Mouse (Mus musculus): ENCODE measurements around the gene Olfr315. TPM values are rescaled to one million over a fixed set of nuclear protein-coding genes. Genes with fewer than 3 reads are reported as not detected.

Olfr315 gene
- not detected for polyA plus RNA-seq (2017; shearing (Covaris generic))

GRCm38 (mm10) chr11:58772888-58773287 lies at the start of gene Olfr315:
Gene Olfr315, plus strand, starts transcription at chr11:58773188.

GRCm38 (mm10) chr11:58723914-58724313 lies 49.1 kb upstream of the Olfr315 start, which contains the start of gene Olfr318:
Gene Olfr318, minus strand, starts transcription at chr11:58724014.

GRCm38 (mm10) chr11:58738792-58739262 lies 34.2 kb upstream of the Olfr315 start, which contains the start of gene Olfr317:
Gene Olfr317, minus strand, starts transcription at chr11:58739212.

GRCm38 (mm10) chr11:58752434-58752833 lies 20.6 kb upstream of the Olfr315 start, which contains the start of gene Olfr316:
Gene Olfr316, plus strand, starts transcription at chr11:58752734.

GRCm38 (mm10) chr11:58782480-58783089 lies 9.6 kb downstream of the Olfr315 start, which contains the start of gene Olfr314:
Gene Olfr314, plus strand, starts transcription at chr11:58782952.

GRCm38 (mm10) chr11:58801558-58802228 lies 28.7 kb downstream of the Olfr315 start, which contains the start of gene Fam183b:
Gene Fam183b, minus strand, starts transcription at chr11:58801960.

GRCm38 (mm10) chr11:58814700-58815099 lies 41.7 kb downstream of the Olfr315 start, which contains the start of gene Olfr313:
Gene Olfr313, plus strand, starts transcription at chr11:58815000.

GRCm38 (mm10) chr11:58828937-58829336 lies 55.9 kb downstream of the Olfr315 start, which contains the start of gene Olfr312:
Gene Olfr312, plus strand, starts transcription at chr11:58829237.

Other genes with a start within 250 kb of the Olfr315 start
- 0.44 TPM for gene Olfr330, start 238.4 kb upstream of the Olfr315 start, polyA plus RNA-seq (2017; shearing (Covaris generic))
- not detected for gene Olfr329-ps, start 226.8 kb upstream of the Olfr315 start, polyA plus RNA-seq (2017; shearing (Covaris generic))
- gene Olfr328, start 217.6 kb upstream of the Olfr315 start, polyA plus RNA-seq (2017; shearing (Covaris generic)): not detected
- gene Olfr224, start 202.6 kb upstream of the Olfr315 start, polyA plus RNA-seq (2017; shearing (Covaris generic)): not detected
- gene Olfr325, start 195.5 kb upstream of the Olfr315 start, polyA plus RNA-seq (2017; shearing (Covaris generic)): not detected
- gene Olfr324, start 178.1 kb upstream of the Olfr315 start, polyA plus RNA-seq (2017; shearing (Covaris generic)): not detected
- not detected for gene 2210407C18Rik, start 157.1 kb upstream of the Olfr315 start, polyA plus RNA-seq (2017; shearing (Covaris generic))
- gene Olfr323, start 142.7 kb upstream of the Olfr315 start, polyA plus RNA-seq (2017; shearing (Covaris generic)): not detected
- not detected for gene Trim58, start 132.7 kb upstream of the Olfr315 start, polyA plus RNA-seq (2017; shearing (Covaris generic))
- gene Olfr322, start 114.4 kb upstream of the Olfr315 start, polyA plus RNA-seq (2017; shearing (Covaris generic)): not detected
- not detected for gene Olfr320, start 92.1 kb upstream of the Olfr315 start, polyA plus RNA-seq (2017; shearing (Covaris generic))
- gene Olfr319, start 74.0 kb upstream of the Olfr315 start, polyA plus RNA-seq (2017; shearing (Covaris generic)): not detected
- gene Olfr318, start 49.2 kb upstream of the Olfr315 start, polyA plus RNA-seq (2017; shearing (Covaris generic)): not detected
- gene Olfr317, start 34.0 kb upstream of the Olfr315 start, polyA plus RNA-seq (2017; shearing (Covaris generic)): not detected
- gene Olfr316, start 20.5 kb upstream of the Olfr315 start, polyA plus RNA-seq (2017; shearing (Covaris generic)): not detected
- gene Olfr314, start 9.8 kb downstream of the Olfr315 start, polyA plus RNA-seq (2017; shearing (Covaris generic)): not detected
- not detected for gene Fam183b, start 28.8 kb downstream of the Olfr315 start, polyA plus RNA-seq (2017; shearing (Covaris generic))
- gene Olfr313, start 41.8 kb downstream of the Olfr315 start, polyA plus RNA-seq (2017; shearing (Covaris generic)): not detected
- 0.20 TPM for gene Olfr312, start 56.0 kb downstream of the Olfr315 start, polyA plus RNA-seq (2017; shearing (Covaris generic))
- not detected for gene Olfr311, start 66.1 kb downstream of the Olfr315 start, polyA plus RNA-seq (2017; shearing (Covaris generic))
- 5.2 TPM for gene Gm12258, start 74.0 kb downstream of the Olfr315 start, polyA plus RNA-seq (2017; shearing (Covaris generic))
- gene 2810021J22Rik, start 94.0 kb downstream of the Olfr315 start, polyA plus RNA-seq (2017; shearing (Covaris generic)): 4.9 TPM
- 6.8 TPM for gene Zfp39, start 131.0 kb downstream of the Olfr315 start, polyA plus RNA-seq (2017; shearing (Covaris generic))
- 0.20 TPM for gene Btnl10, start 144.7 kb downstream of the Olfr315 start, polyA plus RNA-seq (2017; shearing (Covaris generic))
- gene Rnf187, start 165.7 kb downstream of the Olfr315 start, polyA plus RNA-seq (2017; shearing (Covaris generic)): 225 TPM
- 16.1 TPM for gene Hist3h2ba, start 175.7 kb downstream of the Olfr315 start, polyA plus RNA-seq (2017; shearing (Covaris generic))
- gene Hist3h2a, start 181.5 kb downstream of the Olfr315 start, polyA plus RNA-seq (2017; shearing (Covaris generic)): 34.0 TPM
- 0.36 TPM for gene Trim17, start 181.5 kb downstream of the Olfr315 start, polyA plus RNA-seq (2017; shearing (Covaris generic))
- 51.5 TPM for gene Trim11, start 204.9 kb downstream of the Olfr315 start, polyA plus RNA-seq (2017; shearing (Covaris generic))